Mouse (Mus musculus): ENCODE results near the gene Mkks. TPM values are rescaled to one million over a fixed set of nuclear protein-coding genes. Genes with fewer than 3 reads are reported as not detected.
"Not testable (repeated sequence)": the region's sequence is repeated elsewhere in the genome, so short reads cannot be mapped to it uniquely, and the experiment has no call there.

Gene Mkks
- polyA plus RNA-seq, 1 experiment = 21.5 TPM

- H3K27ac ChIP-seq (ENCODE audit: insufficient read depth, low read length) = no peak overlapping the region
- no peaks in the 10 kb centered on the region for H3K36me3 ChIP-seq (ENCODE audit: control insufficient read depth, insufficient read depth, low read length, poor library complexity, severe bottlenecking)
- no peak overlapping the region for H3K9ac ChIP-seq (ENCODE audit: low read depth, poor library complexity, severe bottlenecking)
- no peaks in the 10 kb centered on the region for H3K4me1 ChIP-seq (ENCODE audit: control insufficient read depth, insufficient read depth, low read length)
- TF ChIP-seq POLR2A (IDR thresholded peaks at IDR 0.05; ENCODE audit: insufficient read depth, low read length) (no peak), CTCF (IDR thresholded peaks at IDR 0.05; ENCODE audit: low read depth, low read length) (no peak), EP300 (IDR thresholded peaks at IDR 0.05; ENCODE audit: insufficient read depth, low read depth, low read length) (no peak)
- no peaks in the 10 kb centered on the region for H3K9me3 ChIP-seq (replicated peaks; ENCODE audit: control insufficient read depth, insufficient read depth, low read length, poor library complexity, severe bottlenecking)
- no peaks in the 10 kb centered on the region for H3K27me3 ChIP-seq (ENCODE audit: control insufficient read depth, insufficient read depth, low read length, poor library complexity, severe bottlenecking)
- no peak overlapping the region for H3K4me3 ChIP-seq (ENCODE audit: low read depth, low read length)
These were observed 4.9 kb upstream of the Mkks start for GRCm38 (mm10) chr2:136896131-136896530.

- Histone ChIP-seq H3K27ac (ENCODE audit: insufficient read depth, low read length) (no peak overlapping the region), H3K9ac (ENCODE audit: low read depth, poor library complexity, severe bottlenecking) (no peak overlapping the region), H3K27me3 (ENCODE audit: control insufficient read depth, insufficient read depth, low read length, poor library complexity, severe bottlenecking) (no peaks in the 10 kb centered on the region), H3K36me3 (ENCODE audit: control insufficient read depth, insufficient read depth, low read length, poor library complexity, severe bottlenecking) (no peaks in the 10 kb centered on the region), H3K4me1 (ENCODE audit: control insufficient read depth, insufficient read depth, low read length) (no peaks in the 10 kb centered on the region), H3K9me3 (replicated peaks; ENCODE audit: control insufficient read depth, insufficient read depth, low read length, poor library complexity, severe bottlenecking) (no peaks in the 10 kb centered on the region), H3K4me3 (ENCODE audit: low read depth, low read length) (no peak overlapping the region)
- no peak for TF ChIP-seq CTCF (IDR thresholded peaks at IDR 0.05; ENCODE audit: low read depth, low read length)
- no peak for TF ChIP-seq EP300 (IDR thresholded peaks at IDR 0.05; ENCODE audit: insufficient read depth, low read depth, low read length)
- TF ChIP-seq POLR2A (IDR thresholded peaks at IDR 0.05; ENCODE audit: insufficient read depth, low read length) = no peak
These were observed 3.3 kb upstream of the Mkks start for GRCm38 (mm10) chr2:136894494-136894893.

- Histone ChIP-seq H3K27ac (ENCODE audit: insufficient read depth, low read length) (peak overlapping the region; percentile 30; the same call in 1 of the 2 replicates), H3K4me3 (ENCODE audit: low read depth, low read length) (peak overlapping the region; percentile 100), H3K36me3 (ENCODE audit: control insufficient read depth, insufficient read depth, low read length, poor library complexity, severe bottlenecking) (peaks cover 4% of the 10 kb centered on the region; the same call in 1 of the 2 replicates), H3K27me3 (ENCODE audit: control insufficient read depth, insufficient read depth, low read length, poor library complexity, severe bottlenecking) (no peaks in the 10 kb centered on the region), H3K9me3 (replicated peaks; ENCODE audit: control insufficient read depth, insufficient read depth, low read length, poor library complexity, severe bottlenecking) (no peaks in the 10 kb centered on the region), H3K4me1 (ENCODE audit: control insufficient read depth, insufficient read depth, low read length) (no peaks in the 10 kb centered on the region), H3K9ac (ENCODE audit: low read depth, poor library complexity, severe bottlenecking) (peak overlapping the region; percentile 70)
- TF ChIP-seq EP300 (IDR thresholded peaks at IDR 0.05; ENCODE audit: insufficient read depth, low read depth, low read length) (no peak; the same call in 1 of the 2 replicates), POLR2A (IDR thresholded peaks at IDR 0.05; ENCODE audit: insufficient read depth, low read length) (peak; percentile 23)
These were observed 772 bp upstream of the Mkks start for GRCm38 (mm10) chr2:136891951-136892371.

- not testable (repeated sequence) for H3K4me1 ChIP-seq (ENCODE audit: control insufficient read depth, insufficient read depth, low read length); H3K9me3 ChIP-seq (replicated peaks; ENCODE audit: control insufficient read depth, insufficient read depth, low read length, poor library complexity, severe bottlenecking); H3K36me3 ChIP-seq (ENCODE audit: control insufficient read depth, insufficient read depth, low read length, poor library complexity, severe bottlenecking); H3K27me3 ChIP-seq (ENCODE audit: control insufficient read depth, insufficient read depth, low read length, poor library complexity, severe bottlenecking)
- Histone ChIP-seq H3K9ac (ENCODE audit: low read depth, poor library complexity, severe bottlenecking) (peak overlapping the region; percentile 44), H3K27ac (ENCODE audit: insufficient read depth, low read length) (peak overlapping the region; percentile 21), H3K4me3 (ENCODE audit: low read depth, low read length) (peak overlapping the region; percentile 68)
These were observed 497 bp downstream of the Mkks start for GRCm38 (mm10) chr2:136890716-136891067.

GRCm38 (mm10) chr2:136886846-136887245 is 4.3 kb downstream of the Mkks start:
- no peak overlapping the region for H3K27ac ChIP-seq (ENCODE audit: insufficient read depth, low read length)
- no peaks in the 10 kb centered on the region for H3K27me3 ChIP-seq (ENCODE audit: control insufficient read depth, insufficient read depth, low read length, poor library complexity, severe bottlenecking)
- TF ChIP-seq POLR2A (IDR thresholded peaks at IDR 0.05; ENCODE audit: insufficient read depth, low read length) = no peak
- TF ChIP-seq EP300 (IDR thresholded peaks at IDR 0.05; ENCODE audit: insufficient read depth, low read depth, low read length) = no peak
- TF ChIP-seq CTCF (IDR thresholded peaks at IDR 0.05; ENCODE audit: low read depth, low read length) = no peak
- H3K36me3 ChIP-seq (ENCODE audit: control insufficient read depth, insufficient read depth, low read length, poor library complexity, severe bottlenecking) = peaks cover 30% of the 10 kb centered on the region
- no peak overlapping the region for H3K4me3 ChIP-seq (ENCODE audit: low read depth, low read length)
- no peak overlapping the region for H3K9ac ChIP-seq (ENCODE audit: low read depth, poor library complexity, severe bottlenecking)
- H3K9me3 ChIP-seq (replicated peaks; ENCODE audit: control insufficient read depth, insufficient read depth, low read length, poor library complexity, severe bottlenecking) = no peaks in the 10 kb centered on the region
- H3K4me1 ChIP-seq (ENCODE audit: control insufficient read depth, insufficient read depth, low read length) = no peaks in the 10 kb centered on the region

GRCm38 (mm10) chr2:136885579-136885978 is 5.6 kb downstream of the Mkks start, which contains the start of gene AL731706.2:
TSS of gene AL731706.2 (minus strand) at chr2:136885679.
- no peak within 1 kb of the TSS for H3K9ac ChIP-seq (ENCODE audit: low read depth, poor library complexity, severe bottlenecking)
- H3K4me3 ChIP-seq (ENCODE audit: low read depth, low read length) = no peak within 1 kb of the TSS
- TF ChIP-seq EP300 (IDR thresholded peaks at IDR 0.05; ENCODE audit: insufficient read depth, low read depth, low read length) (no peak), POLR2A (IDR thresholded peaks at IDR 0.05; ENCODE audit: insufficient read depth, low read length) (no peak), CTCF (IDR thresholded peaks at IDR 0.05; ENCODE audit: low read depth, low read length) (no peak)
- no peak within 1 kb of the TSS for H3K27ac ChIP-seq (ENCODE audit: insufficient read depth, low read length)
- no peaks in the 10 kb centered on the region for H3K4me1 ChIP-seq (ENCODE audit: control insufficient read depth, insufficient read depth, low read length)
- H3K27me3 ChIP-seq (ENCODE audit: control insufficient read depth, insufficient read depth, low read length, poor library complexity, severe bottlenecking) = no peaks in the 10 kb centered on the region
- H3K36me3 ChIP-seq (ENCODE audit: control insufficient read depth, insufficient read depth, low read length, poor library complexity, severe bottlenecking) = peaks cover 38% of the 10 kb centered on the region
- no peaks in the 10 kb centered on the region for H3K9me3 ChIP-seq (replicated peaks; ENCODE audit: control insufficient read depth, insufficient read depth, low read length, poor library complexity, severe bottlenecking)
